Mouse (Mus musculus) cerebellum, adult 11-12 months (tissue): ENCODE measurements around the gene Aspa.
"Not testable (repeated sequence)": the region's sequence is repeated elsewhere in the genome, so short reads cannot be mapped to it uniquely, and the experiment has no call there.

ENCODE experiments used
- DNase-seq: peaks from one replicate; pipeline ENCODE4 v3.0.0; 2022

Aspa gene

GRCm38 (mm10) chr11:73329442-73329841 lies at the start of gene Aspa, which contains the start of the genes Gm49340 and Spata22:
Aspa (minus strand) TSS chr11:73329596.
Gm49340 (plus strand) TSS chr11:73329741.
Spata22 (plus strand) TSS chr11:73329741.
- DNase-seq: no peak

GRCm38 (mm10) chr11:73370946-73371345 lies 41.5 kb upstream of the Aspa start, which contains the start of gene Olfr376:
Olfr376 (plus strand) TSS chr11:73371246.
- no peak for DNase-seq

GRCm38 (mm10) chr11:73350483-73350882 lies 21.1 kb upstream of the Aspa start, which contains the start of gene Olfr20:
Olfr20 (plus strand) TSS chr11:73350783.
- no peak for DNase-seq

- DNase-seq: no peak
Observed at GRCm38 (mm10) chr11:73336919-73337318, 7.5 kb upstream of the Aspa start.

GRCm38 (mm10) chr11:73333357-73333756 lies 4.0 kb upstream of the Aspa start:
- no peak for DNase-seq

GRCm38 (mm10) chr11:73327361-73327760 lies 2.0 kb downstream of the Aspa start:
- DNase-seq: no peak

GRCm38 (mm10) chr11:73326485-73326886 lies 2.9 kb downstream of the Aspa start:
- DNase-seq: no peak

- DNase-seq: no peak
Observed at GRCm38 (mm10) chr11:73323906-73324830, 5.2 kb downstream of the Aspa start.

GRCm38 (mm10) chr11:73321064-73321463 lies 8.3 kb downstream of the Aspa start:
- not testable (repeated sequence) for DNase-seq

- not testable (repeated sequence) for DNase-seq
Observed at GRCm38 (mm10) chr11:73318581-73318980, 10.8 kb downstream of the Aspa start.

GRCm38 (mm10) chr11:73315961-73316360 lies 13.4 kb downstream of the Aspa start:
- DNase-seq: no peak

- DNase-seq: no peak
Observed at GRCm38 (mm10) chr11:73303123-73303522, 26.3 kb downstream of the Aspa start.

GRCm38 (mm10) chr11:73289621-73290020 lies 39.8 kb downstream of the Aspa start:
- no peak for DNase-seq

GRCm38 (mm10) chr11:73284351-73284750 lies 45.0 kb downstream of the Aspa start:
- DNase-seq: peak; percentile 9

GRCm38 (mm10) chr11:73283926-73284325 lies 45.5 kb downstream of the Aspa start:
- DNase-seq: no peak

GRCm38 (mm10) chr11:73283369-73283768 lies 46.0 kb downstream of the Aspa start:
- DNase-seq: peak; percentile 8

- peak; percentile 47 for DNase-seq
Observed at GRCm38 (mm10) chr11:73281528-73282027, 47.8 kb downstream of the Aspa start.

GRCm38 (mm10) chr11:73280710-73281109 lies 48.7 kb downstream of the Aspa start:
- DNase-seq: no peak

GRCm38 (mm10) chr11:73274821-73275220 lies 54.6 kb downstream of the Aspa start:
- no peak for DNase-seq

GRCm38 (mm10) chr11:73267267-73267666 lies 62.1 kb downstream of the Aspa start, which contains the start of gene Trpv3:
Trpv3 (plus strand) TSS chr11:73267388.
- no peak for DNase-seq

- DNase-seq: no peak
Observed at GRCm38 (mm10) chr11:73261385-73261784, 68.0 kb downstream of the Aspa start.

- no peak for DNase-seq
Observed at GRCm38 (mm10) chr11:73260457-73260856, 68.9 kb downstream of the Aspa start.

GRCm38 (mm10) chr11:73258664-73259063 lies 70.7 kb downstream of the Aspa start:
- no peak for DNase-seq

- no peak for DNase-seq
Observed at GRCm38 (mm10) chr11:73257362-73257945, 71.9 kb downstream of the Aspa start.
